In the genomic region with DNA sequence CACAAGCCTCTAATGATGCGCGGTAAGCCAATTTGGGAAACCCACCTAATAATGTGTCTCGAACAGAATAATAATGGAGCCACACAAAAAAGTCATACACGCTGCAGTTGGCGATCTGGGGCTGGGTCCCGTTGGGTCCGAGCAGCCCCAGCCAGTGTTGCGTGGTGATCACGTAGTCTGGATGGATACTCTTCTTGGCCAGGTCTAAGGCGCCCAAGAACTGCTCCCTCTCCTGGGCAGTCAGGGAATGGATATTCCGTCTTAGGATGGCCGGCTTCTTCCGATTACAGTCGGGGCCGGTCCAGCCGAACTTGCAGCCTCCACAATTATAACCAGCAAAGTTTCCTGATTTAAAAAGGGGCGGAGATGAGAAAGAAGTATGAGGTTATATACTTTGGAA, we compare ENCODE assay signal across 9 mouse cellular contexts. TPM values are rescaled to one million over a fixed set of nuclear protein-coding genes. Genes with fewer than 3 reads are reported as not detected.
A peak's percentile ranks its signal among the peaks of the same experiment; 100 is the strongest.
DNase-seq lines count a peak whose midpoint lies in the region; ATAC-seq and TF ChIP-seq lines count a peak whose summit lies in the region.
"Had no signal": no experiment of that assay in that cellular context is flagged by ENCODE, and none has a peak within 500 bp of the region (broad histone marks: within the 10 kb centered on the region; RNA-seq: fewer than 3 reads in every experiment).

No protein-coding gene starts in this region.

- H3K36me3 ChIP-seq in embryonic facial prominence, embryonic 10.5 days (replicated peaks) = no peaks in the 10 kb centered on the region
- H3K36me3 ChIP-seq in kidney, adult 2 months (ENCODE audit: control insufficient read depth, insufficient read depth, low read length) = no peaks in the 10 kb centered on the region
- H3K36me3 ChIP-seq in midbrain, postnatal 0 days (ENCODE audit: insufficient read depth, low read length) = no peaks in the 10 kb centered on the region
- H3K36me3 ChIP-seq in intestine, embryonic 15.5 days = no peaks in the 10 kb centered on the region
- H3K36me3 ChIP-seq: lung, embryonic 15.5 days had no signal

- TF ChIP-seq CTCF in kidney, adult 2 months (conservative IDR thresholded peaks at IDR 0.05; ENCODE audit: insufficient read depth, insufficient read length, low read depth, low read length) = peak; percentile 12; the same call in 1 of the 2 replicates
- TF ChIP-seq CTCF in midbrain, postnatal 0 days (IDR thresholded peaks at IDR 0.05) = peak; percentile 41

- intact Hi-C loops in left cerebral cortex, postnatal 25 days (cut with DNase I) = no loop called here

- no peak overlapping the region for H3K4me2 ChIP-seq in midbrain, postnatal 0 days (ENCODE audit: low read depth, low read length, poor library complexity, severe bottlenecking)
- no peak overlapping the region for H3K4me2 ChIP-seq in intestine, embryonic 15.5 days (replicated peaks)
- H3K4me2 ChIP-seq: lung, embryonic 15.5 days had no signal

- ATAC-seq in midbrain, postnatal 0 days (ENCODE audit: low FRiP score) = no peak
- no peak for ATAC-seq in intestine, embryonic 15.5 days

- no peak overlapping the region for H3K9ac ChIP-seq in midbrain, postnatal 0 days (replicated peaks; ENCODE audit: low read length, poor library complexity, severe bottlenecking)
- H3K9ac ChIP-seq in intestine, embryonic 15.5 days = no peak overlapping the region
- H3K9ac ChIP-seq: lung, embryonic 15.5 days had no signal

- DNase-seq in adrenal gland, adult 18-20 months (ENCODE audit: low spot score in 2 of 2) = peak; percentile 17 to 27
- no peak for DNase-seq in adrenal gland, adult 8-10 months
- DNase-seq in left cerebral cortex, postnatal 25 days (ENCODE audit: low spot score in 2 of 2) = peak; percentile 3 to 11
- DNase-seq in left cerebral cortex, adult 11 months (ENCODE audit: low spot score) = no peak
- peak; percentile 14 for DNase-seq in embryonic facial prominence, embryonic 10.5 days (ENCODE audit: low spot score)
- peak; percentile 26 for DNase-seq in kidney, adult 2 months
- no peak for DNase-seq in midbrain, postnatal 0 days (ENCODE audit: low spot score)

- H3K9me3 ChIP-seq in embryonic facial prominence, embryonic 10.5 days = no peaks in the 10 kb centered on the region
- H3K9me3 ChIP-seq in midbrain, postnatal 0 days (ENCODE audit: low read length) = no peaks in the 10 kb centered on the region
- no peaks in the 10 kb centered on the region for H3K9me3 ChIP-seq in intestine, embryonic 15.5 days
- H3K9me3 ChIP-seq: lung, embryonic 15.5 days had no signal

- peaks cover 37% of the 10 kb centered on the region for H3K27me3 ChIP-seq in embryonic facial prominence, embryonic 10.5 days (replicated peaks; ENCODE audit: low read depth, poor library complexity, severe bottlenecking)
- H3K27me3 ChIP-seq in kidney, adult 2 months (replicated peaks; ENCODE audit: control insufficient read depth, insufficient read depth, low read length) = no peaks in the 10 kb centered on the region
- H3K27me3 ChIP-seq in midbrain, postnatal 0 days (ENCODE audit: insufficient read depth, low read length) = no peaks in the 10 kb centered on the region
- no peaks in the 10 kb centered on the region for H3K27me3 ChIP-seq in intestine, embryonic 15.5 days (replicated peaks)
- H3K27me3 ChIP-seq: lung, embryonic 15.5 days had no signal

- H3K27ac ChIP-seq in embryonic facial prominence, embryonic 10.5 days (replicated peaks) = no peak overlapping the region
- H3K27ac ChIP-seq in kidney, adult 2 months (ENCODE audit: insufficient read depth, low read depth, low read length) = no peak overlapping the region
- H3K27ac ChIP-seq in midbrain, postnatal 0 days (ENCODE audit: low read depth, low read length) = no peak overlapping the region
- no peak overlapping the region for H3K27ac ChIP-seq in intestine, embryonic 15.5 days
- H3K27ac ChIP-seq: lung, embryonic 15.5 days had no signal

- TF ChIP-seq POLR2A in kidney, adult 2 months (IDR thresholded peaks at IDR 0.05; ENCODE audit: low read depth, low read length) = no peak

- 77% methylated on average over 17 of the region's 17 CpGs for whole genome bisulfite sequencing in embryonic facial prominence, embryonic 10.5 days
- WGBS in kidney, adult 2 months = 70% methylated on average over 17 of the region's 17 CpGs
- WGBS in midbrain, postnatal 0 days = 72% methylated on average over 17 of the region's 17 CpGs
- WGBS in intestine, embryonic 15.5 days = 90% methylated on average over 17 of the region's 17 CpGs

- peaks cover 19% of the 10 kb centered on the region for H3K4me1 ChIP-seq in embryonic facial prominence, embryonic 10.5 days
- H3K4me1 ChIP-seq in kidney, adult 2 months (ENCODE audit: control insufficient read depth, insufficient read depth, low read length) = no peaks in the 10 kb centered on the region
- H3K4me1 ChIP-seq in midbrain, postnatal 0 days (ENCODE audit: insufficient read depth, low read length) = no peaks in the 10 kb centered on the region
- H3K4me1 ChIP-seq in intestine, embryonic 15.5 days (replicated peaks) = no peaks in the 10 kb centered on the region
- H3K4me1 ChIP-seq: lung, embryonic 15.5 days had no signal

- peak overlapping the region; percentile 23; the same call in 1 of the 2 replicates for H3K4me3 ChIP-seq in embryonic facial prominence, embryonic 10.5 days
- H3K4me3 ChIP-seq in kidney, adult 2 months (ENCODE audit: insufficient read depth, low read depth, low read length) = no peak overlapping the region
- no peak overlapping the region for H3K4me3 ChIP-seq in midbrain, postnatal 0 days (ENCODE audit: low read depth, low read length)
- no peak overlapping the region for H3K4me3 ChIP-seq in intestine, embryonic 15.5 days (replicated peaks)
- H3K4me3 ChIP-seq: lung, embryonic 15.5 days had no signal

RNA-seq across cellular contexts. Expression of a gene that starts 9.1 kb away (rescaled TPM):
- under 1 TPM in 1 of 2 experiments, not detected in 1; 0.27 TPM for total RNA-seq in adrenal gland, adult 18-20 months (2021)
- under 1 TPM in 1 of 4 experiments, not detected in 3; 0.35 TPM for total RNA-seq in adrenal gland, adult 8-10 months (2022)
- total RNA-seq in left cerebral cortex, postnatal 25 days (2021) = 1 to 10 TPM in 1 of 2 experiments, under 1 TPM in 1; 0.66 to 1.5 TPM
- polyA plus RNA-seq in embryonic facial prominence, embryonic 10.5 days (2016; fragmentation: Nextera tagmentation; extraction: Ambion mirVana) = 4.3 and 5.7 TPM in 2 replicates
- 0.18 and 0.25 TPM in 2 replicates for polyA plus RNA-seq in kidney, adult 2 months (2012; rRNA removed)
- 0.49 TPM in 1 of 2 replicates, not detected in the other for total RNA-seq in midbrain, postnatal 0 days (2014; rRNA removed)
- 0.44 and 0.63 TPM in 2 replicates for polyA plus RNA-seq in midbrain, postnatal 0 days (2015; fragmentation: Nextera tagmentation; extraction: Ambion mirVana)
- polyA plus RNA-seq in intestine, embryonic 15.5 days (2015; fragmentation: Nextera tagmentation; extraction: Ambion mirVana) = 1.4 and 1.5 TPM in 2 replicates

Comparison
In these comparisons a context has a peak if more than half of its experiments do, and no peak if none do; other contexts are left out.
1. DNase-seq: peak in adrenal gland, adult 18-20 months (2 of 2), left cerebral cortex, postnatal 25 days (2 of 2), embryonic facial prominence, embryonic 10.5 days (single experiment) and kidney, adult 2 months (single experiment); none in adrenal gland, adult 8-10 months (single experiment), left cerebral cortex, adult 11 months (single experiment) and midbrain, postnatal 0 days (single experiment).